Mouse (Mus musculus): ENCODE results near the gene Arhgef19.

The Arhgef19 gene

GRCm38 (mm10) chr4:141239388-141240125, at the start of gene Arhgef19:
Gene Arhgef19, plus strand, starts transcription at chr4:141239499.
- peak; percentile 65 for DNase-seq

DNA sequence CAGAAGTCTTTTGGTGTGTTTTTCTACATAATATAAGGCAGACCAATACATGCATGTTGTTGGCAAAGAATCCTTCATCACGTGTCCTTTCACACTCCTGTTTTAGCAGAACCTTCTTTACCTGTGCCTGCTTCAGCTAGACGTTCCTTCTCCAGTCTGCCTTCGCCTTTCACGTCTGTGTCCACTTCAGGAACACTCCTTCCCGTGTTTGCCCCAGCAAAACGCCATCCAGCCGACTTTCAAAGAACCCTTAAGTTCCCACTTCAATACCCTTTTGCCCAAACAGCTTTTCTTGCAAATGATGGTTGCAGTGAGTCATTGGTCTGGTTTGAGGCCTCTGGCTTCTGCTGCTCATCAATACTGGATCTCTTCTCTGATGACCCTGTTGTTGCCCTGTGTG, 48.0 kb upstream of the Arhgef19 start:
- no peak for DNase-seq

- no peak for DNase-seq
Observed at GRCm38 (mm10) chr4:141194553-141194952, 44.7 kb upstream of the Arhgef19 start.

- DNase-seq, result no peak
Observed at GRCm38 (mm10) chr4:141196981-141197685, 42.2 kb upstream of the Arhgef19 start.

DNA sequence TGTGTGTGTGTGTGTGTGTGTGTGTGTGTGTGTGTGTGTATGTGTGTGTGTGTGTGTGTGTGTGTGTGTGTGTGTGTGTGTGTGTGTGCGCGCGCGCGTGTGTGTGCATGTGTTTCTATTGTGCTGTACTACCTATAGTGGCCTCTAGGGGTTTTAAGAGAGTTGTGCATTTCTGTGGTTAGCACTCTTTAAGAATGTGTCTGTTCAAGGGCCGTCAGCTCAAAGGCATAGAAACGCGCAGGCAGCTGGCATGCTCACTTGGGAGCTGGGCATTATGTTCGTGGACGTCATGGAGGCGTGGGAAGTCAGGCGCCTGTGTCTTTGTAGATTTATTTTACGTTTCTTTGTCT, 41.6 kb upstream of the Arhgef19 start:
- no peak for DNase-seq

GRCm38 (mm10) chr4:141200906-141201305, 38.4 kb upstream of the Arhgef19 start:
- DNase-seq, result peak; percentile 20

DNA sequence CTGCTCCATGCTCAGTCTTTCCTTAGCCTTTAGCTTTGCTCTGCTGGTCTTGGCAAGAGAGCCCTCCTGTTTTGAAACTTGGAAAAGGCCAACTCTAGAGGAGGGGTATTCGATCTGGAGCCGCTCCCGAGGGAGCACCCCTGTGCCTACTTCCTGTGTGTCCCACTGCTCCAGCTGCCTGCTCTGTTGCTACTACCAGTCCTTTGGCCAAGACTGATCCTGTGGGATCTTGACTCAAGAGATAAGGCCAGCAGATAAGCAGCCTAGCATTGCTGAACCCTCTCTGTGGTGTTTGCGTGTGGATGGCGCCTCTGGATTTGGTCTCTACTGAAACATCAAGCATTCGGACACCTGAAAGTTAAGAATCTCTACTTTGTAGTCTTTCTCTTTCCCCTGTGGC, 37.1 kb upstream of the Arhgef19 start:
- no peak for DNase-seq

DNA sequence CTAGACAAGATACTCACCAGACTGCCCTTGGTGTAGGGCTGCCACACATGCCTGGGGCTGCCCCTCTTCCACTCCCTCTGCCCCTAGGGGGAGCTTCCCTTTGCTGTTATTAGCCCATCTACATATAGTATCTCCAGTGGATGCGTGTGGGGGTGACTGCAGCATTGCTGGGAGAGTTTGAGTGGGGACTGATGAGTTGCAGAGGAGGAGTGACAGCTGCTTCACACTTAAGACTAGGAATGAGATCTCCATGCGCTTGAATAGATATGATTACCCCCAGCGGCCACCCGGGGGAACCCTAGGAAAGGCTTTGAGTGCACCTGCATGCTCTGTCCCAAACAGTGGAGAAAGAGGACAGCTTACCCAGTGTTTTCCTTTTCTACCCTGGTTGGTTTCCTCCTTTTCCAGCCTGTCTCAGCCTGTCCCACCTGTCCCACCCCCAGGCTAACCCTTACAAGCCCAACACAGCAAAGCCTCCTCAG, 34.7 kb upstream of the Arhgef19 start:
- peak; percentile 51 for DNase-seq

DNA sequence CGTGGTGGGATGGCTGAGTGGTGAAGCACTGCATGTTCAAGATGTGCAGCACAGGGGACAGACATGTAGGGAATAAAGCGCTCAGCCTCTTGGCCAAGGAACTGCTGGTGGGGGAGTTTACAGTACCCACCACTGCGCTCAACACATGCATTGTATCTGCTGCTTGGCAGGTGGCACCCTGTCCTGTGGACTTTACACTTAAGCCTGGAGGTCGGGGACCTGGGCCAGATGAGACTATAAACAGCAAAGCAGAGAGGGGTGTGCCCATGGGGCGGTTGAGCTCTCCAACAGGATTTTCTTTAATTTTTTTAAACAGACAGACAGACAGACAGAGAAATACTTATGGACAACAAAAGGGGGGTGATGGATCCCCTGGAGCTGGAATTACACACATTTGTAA, 32.2 kb upstream of the Arhgef19 start:
- DNase-seq, result no peak

DNA sequence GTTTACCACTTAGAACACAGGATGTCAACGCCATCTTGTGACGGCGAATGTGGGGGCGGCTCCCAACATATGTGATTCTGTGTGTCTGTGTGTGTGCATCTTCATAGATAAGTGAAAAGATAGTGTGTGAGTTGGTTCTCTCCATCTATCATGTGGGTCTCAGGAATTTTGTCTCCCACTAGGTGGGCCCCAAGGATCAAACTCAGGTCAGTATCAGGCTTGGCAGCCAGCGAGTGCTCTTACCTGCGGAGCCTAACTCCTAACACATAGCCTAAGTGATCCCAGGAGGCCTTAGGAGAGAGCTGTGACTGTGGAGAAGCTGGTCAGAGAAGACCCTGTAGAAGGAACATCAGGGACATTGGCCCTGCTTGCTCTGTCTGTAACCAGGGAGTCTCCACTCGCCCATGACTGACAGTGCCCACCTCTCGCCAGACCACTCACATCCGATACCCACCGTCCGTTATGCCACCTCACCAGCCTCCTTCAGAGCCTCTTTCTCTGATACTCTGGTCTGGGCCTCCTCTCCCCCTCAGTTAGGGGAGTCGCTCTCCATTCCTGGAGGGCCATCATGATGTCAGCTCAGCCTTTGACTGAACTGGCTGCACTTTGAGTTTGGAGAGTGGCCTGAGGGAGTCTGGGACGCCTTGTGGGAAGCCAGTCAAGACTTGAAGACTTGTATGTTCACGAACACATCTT, 28.6 kb upstream of the Arhgef19 start:
- DNase-seq, result no peak

GRCm38 (mm10) chr4:141211646-141212045, 27.7 kb upstream of the Arhgef19 start:
- DNase-seq, result no peak

GRCm38 (mm10) chr4:141212892-141213291, 26.4 kb upstream of the Arhgef19 start:
- no peak for DNase-seq

- no peak for DNase-seq
Observed at GRCm38 (mm10) chr4:141213342-141213741, 26.0 kb upstream of the Arhgef19 start.

- peak; percentile 93 for DNase-seq
Observed at GRCm38 (mm10) chr4:141213770-141214336, 25.4 kb upstream of the Arhgef19 start, which contains the start of gene Rsg1. Gene Rsg1, plus strand, starts transcription at chr4:141213956.

- no peak for DNase-seq
Observed at GRCm38 (mm10) chr4:141214337-141214851, 24.9 kb upstream of the Arhgef19 start.

DNA sequence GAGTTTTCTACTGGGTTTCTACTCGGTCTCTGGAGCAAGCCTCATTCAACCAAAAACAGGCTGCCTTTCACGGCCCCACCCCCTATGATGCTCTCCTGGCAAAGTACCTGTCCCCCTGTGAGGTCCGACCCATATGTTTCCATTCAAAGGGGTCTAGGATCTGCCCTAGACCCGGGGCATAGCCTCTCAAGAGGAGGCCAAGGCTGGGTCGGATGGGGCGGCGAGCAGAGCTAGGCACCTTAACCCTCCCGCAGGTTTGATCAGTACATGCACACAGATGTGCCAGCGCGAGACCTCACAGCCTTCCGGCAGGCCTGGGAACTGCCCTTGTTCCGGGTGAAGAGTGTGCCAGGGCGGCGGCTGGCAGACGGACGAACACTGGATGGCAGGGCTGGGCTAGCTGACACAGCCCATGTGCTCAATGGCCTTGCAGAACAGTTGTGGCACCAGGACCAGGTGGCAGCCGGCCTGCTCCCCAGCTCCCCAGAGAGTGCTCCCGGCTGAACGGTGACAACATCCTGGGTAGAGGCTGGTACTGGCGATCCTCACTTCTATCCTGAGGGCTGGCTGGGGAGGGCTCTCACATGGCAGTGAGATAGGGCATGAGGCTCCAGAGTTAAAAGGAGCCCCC, 19.6 kb upstream of the Arhgef19 start:
- no peak for DNase-seq

DNA sequence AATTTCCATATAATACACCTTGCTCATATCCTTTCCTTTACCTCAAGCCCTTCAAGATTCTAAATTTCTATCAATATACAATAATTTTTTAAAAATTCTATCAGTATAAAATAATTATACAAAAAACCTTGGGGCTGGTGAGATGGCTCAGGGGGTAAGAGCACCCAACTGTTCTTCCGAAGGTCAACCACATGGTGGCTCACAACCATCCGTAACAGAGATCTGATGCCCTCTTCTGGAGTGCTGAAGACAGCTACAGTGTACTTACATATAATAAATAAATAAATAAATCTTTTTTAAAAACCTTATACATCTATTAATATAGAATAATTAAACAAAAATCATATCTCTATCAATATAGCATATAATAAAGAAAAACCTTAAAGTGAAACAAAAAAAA, 17.5 kb upstream of the Arhgef19 start:
- DNase-seq, result no peak

GRCm38 (mm10) chr4:141222752-141223151, 16.5 kb upstream of the Arhgef19 start:
- no peak for DNase-seq

DNA sequence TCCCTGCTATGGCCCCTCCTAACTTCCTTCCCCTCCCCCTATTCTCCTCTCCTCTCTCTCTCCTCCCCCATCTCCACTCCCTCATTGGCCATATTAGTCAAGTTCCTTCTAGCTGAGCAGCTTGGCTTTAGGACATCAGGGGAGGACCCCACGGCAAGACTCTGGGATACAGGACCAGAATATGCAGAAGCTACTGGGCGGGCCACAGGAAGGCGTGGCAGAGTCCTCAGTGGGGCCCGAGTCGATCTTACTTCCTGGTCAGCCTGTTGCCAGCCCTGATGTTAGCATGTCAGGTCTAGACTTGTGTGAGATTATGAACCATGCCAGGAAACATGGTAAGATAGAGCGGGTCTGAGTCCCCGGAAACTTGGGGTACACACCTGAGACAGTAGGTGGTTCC, 10.6 kb upstream of the Arhgef19 start:
- no peak for DNase-seq

DNA sequence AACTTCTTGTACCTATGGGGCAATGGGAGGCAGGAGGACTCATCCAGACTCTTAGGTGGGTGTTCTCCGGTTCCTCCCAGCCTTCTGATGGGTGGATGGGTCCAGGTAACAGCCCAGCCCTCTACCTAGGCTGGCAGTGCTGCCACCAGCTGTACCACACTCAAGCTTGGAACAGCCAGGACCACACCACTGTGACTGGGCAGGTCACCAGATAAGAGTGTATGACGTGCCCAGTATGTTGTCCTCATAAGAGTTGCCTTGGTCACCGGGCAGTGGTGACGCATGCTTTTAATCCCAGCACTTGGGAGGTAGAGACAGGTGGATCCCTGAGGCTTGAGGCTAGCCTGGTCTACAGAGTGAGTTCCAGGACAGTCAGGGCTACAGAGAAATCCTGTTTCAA, 6.1 kb upstream of the Arhgef19 start:
- DNase-seq, result no peak

DNA sequence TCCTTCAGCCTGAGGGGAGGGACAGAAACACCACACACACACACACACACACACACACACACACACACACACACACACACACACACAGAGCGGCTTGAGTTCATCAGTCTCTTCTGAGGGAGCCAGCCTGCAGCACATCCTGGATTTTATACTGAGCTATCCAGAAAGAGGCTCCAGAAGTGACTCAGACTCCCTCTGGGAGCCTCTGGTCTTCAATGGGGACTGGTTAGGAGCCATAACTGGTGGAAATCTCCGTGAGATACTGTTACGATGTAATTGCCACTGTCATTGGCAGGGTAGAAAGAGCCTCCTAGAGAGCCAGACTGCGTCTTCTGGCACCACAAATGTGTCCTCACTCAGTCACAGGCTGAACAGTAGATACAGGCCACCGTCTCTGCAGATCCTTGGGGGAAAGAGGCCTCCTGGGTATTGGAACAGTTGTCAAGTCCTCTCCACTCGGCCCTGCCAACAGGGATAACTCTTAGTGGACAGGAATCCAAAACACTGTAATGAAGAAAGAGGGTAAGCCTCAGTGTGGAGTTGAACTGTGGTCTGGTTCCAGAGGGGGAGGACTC, 3.7 kb upstream of the Arhgef19 start:
- DNase-seq, result no peak

- no peak for DNase-seq
Observed at GRCm38 (mm10) chr4:141236856-141237255, 2.4 kb upstream of the Arhgef19 start.

Measured in layer of hippocampus, adult 9-11 months (tissue).